Mouse (Mus musculus) frontal cortex, adult (tissue): ENCODE measurements around the gene Dennd5b.

Experiments
- ATAC-seq: cut with Nextera tagmentation; 2 replicates; pipeline ENCODE4 v1.9.2; 2017; ENCODE audit warnings: mild to moderate bottlenecking, moderate library complexity, mixed read lengths; ENCODE audit not compliant: low TSS enrichment

Gene Dennd5b

DNA sequence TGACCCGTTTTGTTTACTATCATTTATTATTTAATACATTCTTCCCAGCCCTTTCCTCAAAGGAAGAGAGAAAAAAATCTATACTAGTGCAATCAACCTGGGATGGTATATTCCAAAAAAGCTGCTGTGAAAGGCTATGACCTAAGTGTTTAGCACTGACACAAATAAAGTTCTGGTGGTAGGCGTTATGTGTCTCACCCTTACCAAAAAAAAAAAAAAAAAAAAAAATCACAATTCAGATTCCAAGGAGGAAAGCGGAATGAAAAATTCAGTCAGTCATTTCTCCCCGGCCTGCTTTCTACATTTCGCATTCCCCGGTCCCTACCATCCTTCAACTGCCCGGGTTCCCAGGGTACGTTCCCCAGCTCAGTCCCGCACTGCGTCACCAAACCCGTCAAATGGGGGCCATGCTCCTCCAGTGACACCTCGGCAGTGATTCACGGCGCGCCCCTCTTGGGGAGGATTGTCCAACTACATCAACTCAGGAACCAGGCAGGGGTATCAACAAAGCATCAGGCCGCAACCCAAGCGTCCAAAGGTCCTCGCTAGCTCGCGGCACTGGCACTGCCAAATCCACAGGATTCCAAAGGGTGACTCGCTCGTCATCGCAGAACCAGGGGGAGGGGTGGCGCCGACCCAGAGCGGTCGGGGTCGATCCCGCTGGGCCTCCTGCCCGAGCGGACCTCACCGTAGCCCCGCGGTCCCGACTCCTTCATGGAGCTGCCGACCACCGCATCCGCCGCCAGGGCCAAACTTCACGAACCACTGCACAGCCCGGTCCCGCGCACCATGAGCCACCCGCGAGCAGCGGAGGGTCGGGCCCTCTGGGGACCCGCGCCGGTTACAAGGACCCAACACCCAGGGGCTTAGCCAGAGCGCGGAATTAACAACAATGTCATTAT lies 1.1 kb downstream of the Dennd5b start:
- ATAC-seq, result peak; percentile 61

DNA sequence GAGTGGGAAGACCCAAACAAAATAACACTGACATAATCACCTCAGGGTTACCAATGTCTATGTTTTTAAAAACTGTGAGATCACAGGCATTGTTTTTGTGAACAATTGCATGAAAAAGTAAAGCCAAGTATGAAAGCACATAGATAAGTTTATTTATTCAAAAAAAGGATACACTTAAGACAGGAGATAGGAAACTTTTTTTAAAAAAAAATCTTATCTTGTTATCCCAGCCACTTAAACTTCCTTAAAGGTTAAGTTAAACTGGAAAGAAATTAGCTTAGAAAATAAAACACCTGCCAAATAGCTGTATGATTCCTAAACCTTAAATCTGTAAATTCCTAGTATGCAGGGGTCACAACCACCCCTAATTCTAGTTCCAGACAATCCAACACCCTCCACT lies 2.5 kb downstream of the Dennd5b start:
- ATAC-seq, result no peak

DNA sequence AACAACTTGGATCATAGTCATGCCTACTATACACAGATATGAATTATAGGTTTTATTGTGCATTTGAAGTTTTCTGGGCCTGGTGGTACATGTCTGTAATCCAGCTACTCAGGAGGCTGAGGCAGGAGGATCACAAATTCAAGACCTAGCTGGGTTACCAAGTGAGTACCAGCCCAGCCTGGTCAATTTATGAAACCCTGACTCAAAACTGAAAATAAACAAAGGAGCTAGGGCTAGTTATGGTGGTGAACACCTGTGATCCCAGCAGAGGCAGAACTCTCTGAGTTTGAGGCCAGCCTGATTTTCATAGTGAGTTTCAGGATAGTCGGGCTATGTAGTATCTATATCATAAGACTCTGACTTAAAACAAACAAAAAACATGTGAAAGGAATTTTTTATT lies 4.2 kb downstream of the Dennd5b start:
- ATAC-seq, result no peak

DNA sequence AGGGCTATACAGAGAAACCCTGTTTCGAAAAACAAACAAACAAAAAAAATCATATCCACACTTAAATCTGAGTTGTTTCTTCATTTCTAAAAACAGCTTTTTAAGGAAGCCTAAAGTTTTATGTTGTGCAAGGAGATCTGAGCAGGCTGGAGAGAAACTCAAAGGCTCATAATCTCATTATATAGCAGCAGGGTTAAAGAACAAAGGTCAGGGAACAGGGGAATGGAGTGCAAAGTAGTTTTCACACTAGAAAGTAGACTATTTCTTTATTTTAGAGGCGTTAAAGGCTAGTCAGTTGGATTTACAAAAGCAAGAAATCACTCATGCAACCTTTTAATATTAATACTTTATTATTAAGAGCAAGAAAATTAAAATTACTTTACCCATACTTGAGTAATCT lies 5.2 kb downstream of the Dennd5b start:
- ATAC-seq, result no peak

DNA sequence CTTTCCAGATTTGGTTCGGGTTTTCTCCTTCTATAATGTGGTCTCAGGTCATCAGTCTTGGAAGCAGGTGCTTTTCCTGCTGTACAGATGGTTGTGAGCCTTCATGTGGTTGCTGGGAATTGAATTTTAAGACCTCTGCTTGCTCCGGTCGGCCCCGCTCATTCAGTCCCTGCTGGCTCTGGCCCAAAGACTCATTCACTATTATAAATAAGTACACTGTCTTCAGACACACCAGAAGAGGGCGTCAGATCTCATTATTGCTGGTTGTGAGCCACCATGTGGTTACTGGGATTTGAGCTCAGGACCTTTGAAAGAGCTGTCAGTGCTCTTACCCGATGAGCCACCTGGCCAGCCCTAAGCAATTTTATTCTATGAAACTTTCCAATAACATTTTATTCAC lies 6.1 kb downstream of the Dennd5b start:
- ATAC-seq, result no peak

DNA sequence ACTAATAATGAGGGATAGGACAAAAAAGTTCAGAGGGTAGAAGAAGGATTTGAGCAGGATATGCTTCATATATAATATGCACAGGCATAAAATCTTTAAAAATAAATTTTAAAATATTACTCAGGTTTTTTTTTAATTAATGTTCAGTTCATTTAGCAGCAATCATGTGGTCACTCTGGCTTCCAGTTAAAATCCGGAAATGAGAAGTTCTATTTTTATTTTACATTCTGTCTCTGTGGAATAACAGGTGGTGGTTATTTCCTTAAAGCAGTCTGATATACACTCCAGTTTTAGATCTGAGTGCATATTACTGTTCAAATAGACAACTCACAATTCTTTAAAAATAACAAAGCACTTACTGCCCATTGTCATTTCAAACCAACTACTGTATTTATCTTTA lies 6.9 kb downstream of the Dennd5b start:
- ATAC-seq, result no peak

DNA sequence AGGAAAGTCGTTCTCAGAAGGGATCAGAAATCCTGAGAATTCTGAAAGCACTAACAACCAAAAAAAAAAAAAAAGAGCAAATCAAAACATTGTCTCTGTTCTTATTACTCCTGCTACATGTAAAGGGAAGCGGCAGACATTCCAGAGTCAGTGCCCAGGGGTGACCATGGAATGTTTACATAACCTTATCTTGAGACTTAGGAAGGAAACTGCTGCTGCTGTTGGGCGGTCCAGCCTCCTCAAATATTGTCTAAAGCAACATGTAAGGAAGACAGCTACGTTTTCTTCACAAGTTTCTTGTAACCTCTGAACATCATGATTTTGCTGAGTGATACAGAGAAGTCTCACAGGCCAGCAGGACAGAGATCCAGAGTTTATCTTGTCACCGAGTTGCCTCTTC lies 8.0 kb downstream of the Dennd5b start:
- ATAC-seq, result no peak

DNA sequence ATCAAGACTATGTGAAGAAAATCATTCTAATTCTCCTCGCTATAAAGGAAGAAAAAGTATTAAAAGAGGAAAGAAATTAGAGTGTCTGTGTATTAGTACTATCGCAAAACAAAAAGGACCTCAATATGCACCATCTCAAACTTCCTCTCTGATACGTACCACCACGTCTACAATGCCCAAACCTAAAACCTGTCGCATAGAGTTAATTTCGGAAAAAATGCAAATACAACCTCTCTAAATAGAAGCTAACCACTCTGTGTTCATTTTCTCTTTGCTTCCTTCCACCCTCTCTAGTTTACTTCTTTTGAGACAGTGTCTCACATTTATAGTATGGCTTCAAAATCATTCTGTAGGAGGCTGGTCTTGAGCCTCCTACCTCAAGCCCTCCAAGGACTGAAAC lies 9.1 kb downstream of the Dennd5b start:
- ATAC-seq, result no peak

DNA sequence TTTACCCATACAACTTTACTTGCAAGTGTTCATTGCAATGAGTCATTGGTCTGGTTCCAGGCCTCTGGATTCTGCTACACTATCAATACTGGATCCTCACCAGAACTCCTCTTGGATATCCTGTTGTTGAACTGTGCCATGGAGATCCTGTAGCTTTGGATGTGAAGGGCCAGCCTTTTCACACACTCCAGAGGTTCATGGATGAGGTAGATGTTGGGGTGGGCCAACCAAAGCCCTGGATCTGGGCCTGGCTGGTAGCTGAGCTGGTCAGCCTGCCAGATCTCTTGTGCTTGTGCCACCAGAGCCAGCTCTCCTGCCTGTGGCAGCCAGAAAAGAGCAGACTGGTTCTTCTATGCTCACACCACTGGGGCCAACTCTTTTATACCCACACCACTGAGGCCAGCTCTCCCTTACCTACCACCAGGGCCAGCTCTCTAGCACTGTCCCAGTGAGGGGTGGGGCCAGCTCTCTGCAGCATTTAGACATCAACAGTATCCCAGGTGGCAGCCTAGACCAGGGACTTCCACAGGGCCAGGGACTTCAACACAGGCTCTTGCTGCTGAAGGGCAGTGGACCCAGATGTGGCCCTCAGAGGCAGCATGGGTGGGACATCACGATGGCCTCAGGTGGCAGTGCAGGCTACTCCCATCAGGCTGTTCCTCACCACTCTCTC lies 24.2 kb downstream of the Dennd5b start:
- no peak for ATAC-seq

DNA sequence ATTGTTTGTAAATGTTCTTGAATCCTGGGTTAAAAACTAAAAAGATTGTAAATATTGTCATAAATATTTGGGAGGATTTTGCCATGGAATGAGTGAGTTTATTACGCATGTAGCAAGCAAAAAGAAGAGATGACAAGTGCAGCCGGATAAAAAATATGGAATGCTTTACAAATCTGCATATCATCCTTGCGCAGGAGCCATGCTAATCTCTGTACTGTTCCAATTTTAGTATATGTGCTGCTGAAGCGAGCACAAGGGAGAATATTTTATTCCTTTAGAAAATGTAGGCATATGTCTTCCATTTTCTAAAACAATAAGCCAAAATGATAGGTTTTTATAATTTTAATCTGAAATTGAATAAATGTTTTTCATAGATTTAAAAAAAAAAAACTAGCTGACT lies 27.6 kb downstream of the Dennd5b start:
- peak; percentile 50 for ATAC-seq

DNA sequence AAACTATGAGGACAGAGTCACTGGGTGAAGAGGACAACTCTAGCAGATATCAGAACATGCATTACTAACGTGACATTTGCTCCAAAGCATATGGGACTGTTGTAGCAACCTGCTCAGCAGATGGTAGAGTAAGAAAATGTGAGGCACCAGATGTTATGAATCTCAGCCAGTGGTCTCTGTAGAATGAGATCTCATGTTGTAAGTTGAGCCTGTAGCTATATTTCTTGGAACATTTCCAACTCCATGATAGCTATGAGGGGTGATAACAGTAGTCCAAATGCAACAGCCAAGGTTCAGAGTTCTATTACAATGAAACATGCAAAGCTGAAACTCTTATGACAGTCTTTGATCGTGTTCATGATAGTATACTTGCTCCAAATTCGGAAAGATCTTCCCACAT lies 28.6 kb downstream of the Dennd5b start:
- no peak for ATAC-seq

DNA sequence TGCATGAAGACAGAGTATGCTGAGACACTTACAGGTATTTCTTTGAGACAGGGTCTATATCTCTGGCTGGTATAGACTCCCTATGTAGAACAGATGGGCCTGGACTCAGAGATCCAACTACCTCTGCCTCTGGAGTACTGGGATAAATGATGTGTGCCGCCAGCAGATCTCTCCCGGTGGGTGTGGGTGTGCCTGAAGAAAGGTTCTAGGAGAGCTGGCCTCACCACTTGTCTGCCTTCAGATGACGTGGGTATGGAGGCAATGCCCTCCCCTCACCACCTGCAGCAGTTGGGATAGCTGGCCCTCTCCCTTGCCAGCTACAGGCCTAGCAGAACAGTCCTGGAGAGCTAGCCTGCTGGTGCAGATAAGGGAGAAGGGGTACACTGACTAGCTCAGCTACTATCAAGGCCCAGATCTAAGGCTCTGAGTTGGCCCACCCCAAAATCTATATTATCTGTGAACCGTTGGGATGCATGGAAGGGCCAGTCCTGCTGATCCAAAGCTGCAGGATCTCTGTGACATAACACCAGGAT lies 30.8 kb downstream of the Dennd5b start:
- ATAC-seq, result peak; percentile 66

DNA sequence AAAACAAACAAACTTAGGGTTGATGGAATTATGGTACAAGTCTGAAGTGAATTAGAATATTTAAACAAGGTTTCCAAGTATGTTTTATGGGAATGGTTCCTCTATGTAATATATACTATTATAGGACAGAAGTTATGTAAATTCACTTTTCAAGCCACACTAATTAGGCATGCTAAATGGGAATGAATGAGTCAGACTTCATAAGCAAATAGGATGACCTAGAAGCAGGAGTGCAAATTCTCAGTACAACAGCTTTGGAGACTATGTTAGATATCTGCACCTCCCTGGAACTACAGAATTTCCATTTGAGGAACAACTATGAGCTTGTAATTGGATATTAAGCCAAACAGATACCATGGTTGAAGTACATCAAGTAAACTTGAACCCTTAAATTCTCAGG lies 38.1 kb downstream of the Dennd5b start:
- peak; percentile 53 for ATAC-seq

DNA sequence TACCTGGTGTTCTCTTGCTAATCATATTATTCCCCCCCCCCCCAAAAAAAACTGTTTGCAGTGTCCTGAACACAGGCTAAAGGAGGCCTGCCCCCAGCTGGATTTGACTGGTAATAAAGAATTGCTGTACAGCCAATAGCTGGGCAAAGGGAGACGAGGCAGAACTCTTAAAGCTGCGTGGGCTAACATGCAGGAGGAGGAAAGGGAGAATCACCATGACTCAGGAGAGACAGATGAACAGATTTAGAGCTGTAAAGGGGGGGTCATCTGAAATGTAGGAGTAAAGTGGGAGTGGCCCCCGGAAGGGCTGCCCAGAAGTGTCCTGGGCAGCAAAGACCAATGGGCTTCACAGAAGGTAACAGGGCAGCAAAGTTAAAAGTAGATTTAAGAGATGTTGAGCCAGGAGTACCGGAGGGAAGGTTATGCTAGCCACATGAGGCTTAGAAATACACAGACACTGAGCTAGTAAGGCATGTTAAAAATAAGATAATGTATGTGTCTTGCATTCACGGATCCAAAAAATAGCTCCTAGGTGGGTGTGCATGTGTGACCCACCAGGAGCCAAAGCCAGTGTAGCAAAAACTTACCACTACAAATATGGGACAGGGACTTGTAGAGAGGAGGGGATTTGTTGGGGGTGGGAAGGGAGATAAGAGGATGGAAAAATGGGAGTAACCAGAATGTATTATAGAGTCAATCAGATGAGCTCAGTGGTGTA lies 40.7 kb downstream of the Dennd5b start:
- peak; percentile 88 for ATAC-seq

DNA sequence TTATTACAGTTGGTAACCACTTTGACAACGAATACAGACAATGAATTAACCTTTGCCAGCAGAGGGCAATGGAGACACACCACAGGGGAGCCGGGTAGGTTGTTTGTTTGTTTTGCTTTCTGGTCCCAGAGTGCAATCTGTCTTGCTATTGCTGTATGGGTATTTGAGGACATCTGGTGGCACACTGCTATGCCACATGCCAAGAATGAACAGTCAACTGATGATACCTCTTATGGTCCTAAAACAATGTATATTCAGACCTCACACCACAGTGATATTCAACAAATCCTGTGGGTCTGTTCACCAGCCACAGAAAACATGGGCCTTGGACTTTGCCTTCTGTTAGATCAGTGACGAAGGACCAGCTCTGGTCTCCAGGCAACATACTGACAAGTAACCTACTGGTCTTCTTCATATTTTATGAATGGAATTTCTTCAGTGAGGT lies 43.5 kb downstream of the Dennd5b start:
- ATAC-seq, result peak; percentile 21

DNA sequence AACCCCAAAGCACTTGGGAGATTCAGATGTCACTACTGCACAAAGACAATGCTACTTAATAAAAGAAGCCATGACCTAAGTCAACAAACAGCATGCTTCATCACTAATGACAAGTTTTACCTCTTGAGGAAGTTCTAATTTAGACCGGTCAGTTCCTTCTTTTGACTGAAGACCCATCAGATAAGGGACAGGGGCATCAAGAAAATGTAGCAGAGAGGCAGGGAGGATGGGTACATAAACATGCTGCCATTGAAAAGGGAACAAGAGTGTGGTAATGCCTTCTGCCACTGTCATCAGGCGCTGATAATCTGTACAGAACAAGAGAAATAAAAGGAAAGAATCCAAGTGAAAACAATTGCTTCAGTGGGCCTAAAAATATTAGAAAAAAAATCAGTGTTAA lies 46.7 kb downstream of the Dennd5b start:
- ATAC-seq, result no peak

DNA sequence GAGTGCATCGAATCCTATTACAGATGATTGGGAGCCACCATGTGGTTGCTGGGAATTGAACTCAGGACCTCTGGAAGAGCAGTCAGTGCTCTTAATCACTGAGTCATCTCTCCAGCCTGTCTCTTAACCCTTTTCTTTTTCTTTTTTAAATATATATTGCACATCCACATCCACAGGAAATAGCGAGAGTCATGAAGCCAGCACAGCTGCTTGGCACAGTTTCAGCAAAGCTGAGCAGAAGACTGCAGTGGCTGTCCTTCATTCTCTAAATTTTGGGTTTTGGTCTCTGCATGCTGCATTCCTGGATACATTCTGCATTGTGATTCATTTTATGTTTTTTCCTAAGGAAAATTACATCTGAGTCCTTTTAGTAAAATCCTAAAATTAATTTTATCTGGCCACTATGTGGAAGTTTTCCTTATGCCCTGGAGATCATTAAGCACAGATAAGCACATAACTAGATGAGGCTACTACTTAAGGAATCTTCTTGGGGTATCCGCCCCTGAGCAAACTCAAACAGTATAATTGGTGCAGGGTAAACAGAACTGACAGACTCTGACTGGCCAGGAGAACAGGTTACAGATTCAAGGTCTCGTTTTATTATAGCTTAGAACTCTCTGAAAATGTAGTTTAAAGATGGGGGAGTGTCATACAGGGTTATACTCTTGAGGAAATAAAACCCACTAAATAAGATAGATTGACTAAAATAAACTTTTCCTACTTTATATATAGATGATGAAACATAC lies 50.3 kb downstream of the Dennd5b start:
- ATAC-seq, result no peak

DNA sequence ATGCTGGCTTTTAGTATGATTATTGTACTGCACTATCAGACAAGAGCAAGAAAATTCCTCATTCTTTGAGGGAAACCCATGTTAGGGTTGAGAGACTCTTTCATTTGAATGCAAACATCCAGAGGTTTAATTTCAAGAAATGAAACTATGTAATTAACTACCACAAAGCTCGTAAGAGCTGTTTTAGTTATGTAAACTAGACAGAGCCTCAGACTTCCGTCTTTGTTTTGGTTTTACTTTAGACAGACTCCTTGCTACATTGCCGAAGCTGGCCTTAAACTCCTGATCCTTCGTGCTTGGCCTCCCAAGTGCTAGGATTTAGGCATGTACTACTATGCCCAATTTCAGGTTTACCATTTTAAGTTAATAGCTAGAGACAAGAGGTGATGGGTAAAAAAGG lies 61.4 kb downstream of the Dennd5b start:
- no peak for ATAC-seq

DNA sequence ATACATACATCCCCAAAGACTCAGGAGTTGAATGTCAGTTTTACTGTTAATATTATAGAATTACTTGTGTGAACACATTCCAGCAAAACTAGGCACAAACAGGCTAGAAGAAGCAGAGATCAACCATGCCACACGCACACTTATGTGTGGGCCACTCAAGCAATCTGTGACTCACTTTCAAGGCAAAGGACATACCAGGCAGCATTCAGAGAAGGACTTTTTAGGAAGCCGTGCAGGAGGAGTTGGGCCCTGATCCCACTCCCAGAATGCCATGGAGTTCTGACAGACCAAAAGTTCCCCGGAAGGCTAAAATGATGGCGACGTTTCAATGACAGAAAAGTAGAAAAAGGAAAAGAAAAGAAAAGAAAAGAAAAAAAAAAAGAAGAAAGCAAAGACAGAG lies 69.3 kb downstream of the Dennd5b start:
- peak; percentile 74 for ATAC-seq

DNA sequence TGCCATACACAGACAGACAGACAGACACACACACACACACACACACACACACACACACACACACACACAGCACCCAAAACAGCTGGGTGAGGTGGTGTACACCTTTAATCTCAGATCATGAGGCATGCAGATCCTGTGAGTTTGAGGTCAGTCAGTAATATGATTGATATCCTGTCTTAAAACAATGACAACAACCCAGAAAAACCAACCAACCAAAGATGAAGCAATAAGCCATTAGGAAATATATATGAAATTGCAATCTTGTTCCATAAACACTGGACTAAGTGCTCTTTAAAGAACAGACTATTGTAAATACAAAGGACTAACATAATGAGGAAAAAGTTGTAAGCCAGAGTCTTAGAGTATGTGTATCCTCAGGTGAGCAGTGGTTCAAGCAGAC lies 70.1 kb downstream of the Dennd5b start:
- ATAC-seq, result no peak

DNA sequence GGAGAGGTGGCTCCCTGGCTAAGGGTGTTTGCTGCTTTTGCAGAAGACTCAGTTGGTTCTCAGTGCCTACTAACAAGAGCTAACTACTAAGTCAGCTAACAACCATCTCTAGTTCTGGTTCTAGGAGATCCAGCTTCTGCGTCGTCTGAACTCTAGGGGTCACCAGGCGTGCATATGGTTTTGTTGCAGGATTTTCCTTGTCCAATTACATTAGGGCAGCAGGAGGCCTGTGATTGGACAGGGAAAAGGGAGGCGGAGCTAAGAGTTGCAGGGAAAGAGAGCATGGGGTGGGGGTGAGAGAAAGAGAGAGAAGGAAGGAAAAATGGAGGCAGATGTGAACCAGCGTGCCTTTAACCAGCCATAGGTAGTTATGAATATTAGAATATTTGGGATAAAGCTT lies 83.0 kb downstream of the Dennd5b start:
- ATAC-seq, result no peak
